Mouse (Mus musculus) ES-E14 (cell line): ENCODE results near the gene Wdr6.

ENCODE experiments used
- CHD2 ChIP-seq: IDR thresholded peaks from 2 replicates; pipeline ENCODE4 v1.6.1; 2014; ENCODE audit warnings: mild to moderate bottlenecking, low read depth, low read length, inconsistent platforms
- MAFK ChIP-seq: IDR thresholded peaks from 2 replicates; pipeline ENCODE4 v1.6.1; 2014; ENCODE audit warnings: mild to moderate bottlenecking, low read depth, low read length, inconsistent platforms; ENCODE audit not compliant: insufficient read depth
- ZC3H11A ChIP-seq: IDR thresholded peaks from 2 replicates; pipeline ENCODE4 v1.6.1; 2012; ENCODE audit warnings: low read depth, mild to moderate bottlenecking, inconsistent platforms, low read length, borderline replicate concordance

- no peak for TF ChIP-seq ZC3H11A
- no peak for TF ChIP-seq CHD2
- TF ChIP-seq MAFK = no peak
Observed at GRCm38 (mm10) chr9:108559169-108559568, 19.4 kb downstream of the Wdr6 start.
